Mouse (Mus musculus) urinary bladder, adult 2 months (tissue): ENCODE data around the gene Acoxl. TPM values are rescaled to one million over a fixed set of nuclear protein-coding genes. Genes with fewer than 3 reads are reported as not detected.

Experiments used
- polyA plus RNA-seq: library from polyadenylated mRNA; depleted of rRNA; stranded (reverse); fragments of >200 nt; gene quantifications from 2 replicates; pipeline ENCODE4 v1.2.3, GENCODE M21; 2012; rRNA removed

The Acoxl gene
- polyA plus RNA-seq, 1 experiment: 0.06 TPM

Other genes starting within 250 kb of the Acoxl start
- gene Mal, start 182.2 kb upstream of the Acoxl start, polyA plus RNA-seq: 113 and 133 TPM in 2 replicates
- 5.3 and 5.4 TPM in 2 replicates for gene Mall, start 108.9 kb upstream of the Acoxl start, polyA plus RNA-seq
- 21.5 and 22.6 TPM in 2 replicates for gene Nphp1, start 50.0 kb upstream of the Acoxl start, polyA plus RNA-seq
- 85.9 and 98.5 TPM in 2 replicates for gene Mtln, start 46.4 kb upstream of the Acoxl start, polyA plus RNA-seq
- 0.74 and 0.83 TPM in 2 replicates for gene Bub1, start 7.0 kb upstream of the Acoxl start, polyA plus RNA-seq